Mouse (Mus musculus) heart, postnatal 0 days (tissue): ENCODE results near the gene Mindy2.

Source experiments
- CTCF ChIP-seq: IDR thresholded peaks from 2 replicates; pipeline ENCODE4 v1.5.1; 2016; ENCODE audit warnings: antibody characterized with exemption, control low read depth, low read depth
- EP300 ChIP-seq: IDR thresholded peaks from 2 replicates; pipeline ENCODE4 v1.6.1; 2016; ENCODE audit warnings: antibody characterized with exemption, low read depth

DNA sequence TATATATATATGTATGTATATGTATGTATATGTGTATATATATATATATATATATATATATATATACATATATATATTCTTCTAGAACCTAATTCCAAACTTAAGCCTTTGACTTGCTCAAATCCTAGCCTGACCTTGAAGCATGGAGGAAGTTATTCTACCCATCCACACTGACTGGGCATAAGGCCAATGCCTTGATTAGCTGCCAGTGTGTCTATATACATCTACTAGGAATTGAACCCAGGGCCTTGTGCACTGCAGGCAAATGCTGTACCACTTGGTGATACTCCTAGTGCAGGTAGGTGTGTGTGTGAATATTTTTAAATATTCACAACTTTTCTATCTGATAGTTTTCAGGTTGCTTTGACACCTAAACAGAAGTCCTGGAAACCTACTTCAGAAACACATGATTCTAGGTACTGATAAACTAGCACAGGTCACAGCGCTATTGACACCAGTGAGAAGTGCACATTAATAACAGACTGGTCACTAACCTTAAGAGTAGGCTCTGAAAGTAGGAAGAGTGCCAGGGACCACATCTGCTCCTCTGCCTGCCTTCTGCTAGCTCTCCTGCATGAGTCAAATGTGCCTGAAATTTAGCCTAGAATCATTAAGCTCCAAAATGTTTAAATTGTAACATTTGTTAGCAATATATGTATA lies 54.7 kb downstream of the Mindy2 start:
- no peak for TF ChIP-seq CTCF
- no peak for TF ChIP-seq EP300
